Mouse (Mus musculus) CD4-positive helper T cell, adult 2 months (primary cell): ENCODE measurements at regions not wholly inside any gene's neighbourhood (a gene's known extent, or its start where the extent isn't known, plus 50 kb on each side); places are given as distances from the start of the nearest gene placed in this dataset.

Source experiments
- DNase-seq: peaks from one replicate; pipeline ENCODE4 v3.0.0-alpha.2; 2012; ENCODE audit warnings: low read depth, missing footprints, low spot score

DNA sequence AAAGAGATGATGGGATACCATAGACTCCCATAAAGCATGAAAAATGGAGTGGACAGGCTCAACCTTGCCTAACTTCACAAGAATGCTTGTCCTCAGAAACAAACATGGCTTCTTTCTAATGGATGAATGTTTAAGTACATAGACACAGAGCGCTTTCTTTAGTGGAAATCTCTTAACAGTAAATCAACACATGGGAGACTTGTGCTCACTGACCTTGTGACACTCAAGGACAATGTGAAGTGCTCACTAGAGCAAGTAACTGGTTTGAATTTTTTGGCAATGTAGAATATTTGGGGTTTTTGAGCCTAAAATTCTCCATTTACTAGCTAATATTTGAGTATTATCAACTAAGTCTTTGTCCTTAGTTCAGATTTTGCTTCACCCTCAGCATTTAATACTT, 88.0 kb downstream of the Tent5c start:
- no peak for DNase-seq

DNA sequence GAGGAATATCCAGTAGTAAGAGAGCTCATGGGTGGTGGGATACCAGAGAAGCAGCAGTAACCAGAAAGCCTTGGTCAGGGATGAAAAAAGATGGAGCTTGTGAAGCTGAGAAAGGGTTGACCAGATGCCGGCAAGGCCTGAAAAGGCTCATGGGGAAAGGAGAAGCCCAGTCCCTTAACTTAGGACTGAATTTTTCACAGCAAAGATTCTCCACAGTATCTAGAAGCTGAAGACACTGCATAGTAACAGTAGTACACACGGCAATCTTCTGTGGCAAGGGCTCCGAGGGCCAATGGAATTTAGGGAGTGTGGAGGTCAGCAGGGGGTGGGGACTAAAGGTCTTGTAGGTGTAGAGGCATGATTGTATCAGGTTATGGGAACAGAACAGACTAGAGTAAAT, 91.6 kb downstream of the Tent5c start:
- no peak for DNase-seq

DNA sequence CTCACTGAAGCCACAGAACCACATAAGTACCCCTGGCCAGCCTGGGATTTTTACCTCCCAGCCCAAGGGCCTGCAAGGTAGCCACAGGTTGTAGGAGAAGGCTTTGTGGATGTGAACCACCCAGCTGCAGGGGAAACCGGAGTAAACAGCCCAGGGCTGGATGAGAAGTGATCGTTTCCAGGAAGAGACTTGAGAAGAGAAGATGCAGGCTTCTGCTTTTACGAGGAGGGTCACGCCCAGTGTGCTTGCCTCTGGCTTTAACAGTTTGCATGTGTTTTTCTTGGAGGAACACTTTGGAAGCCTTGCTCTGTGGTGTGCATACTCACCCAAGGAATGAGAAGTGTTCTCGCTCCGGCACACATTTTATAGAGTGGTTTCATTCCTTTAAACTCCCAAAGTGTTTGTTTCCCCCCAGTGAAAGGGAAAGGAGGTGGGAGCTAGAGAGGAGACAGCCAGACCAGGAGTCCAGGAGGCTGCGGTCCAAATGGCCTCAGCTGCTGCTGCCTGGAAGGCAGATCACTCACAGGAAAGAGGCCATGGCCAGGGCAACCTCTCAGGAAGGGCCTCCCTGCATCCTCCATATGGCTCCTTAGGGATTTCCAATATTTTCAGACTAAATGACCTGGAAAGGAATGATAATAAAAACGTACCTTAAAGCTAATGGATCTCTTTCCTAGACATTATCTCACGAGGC, 94.1 kb downstream of the Tent5c start:
- no peak for DNase-seq

DNA sequence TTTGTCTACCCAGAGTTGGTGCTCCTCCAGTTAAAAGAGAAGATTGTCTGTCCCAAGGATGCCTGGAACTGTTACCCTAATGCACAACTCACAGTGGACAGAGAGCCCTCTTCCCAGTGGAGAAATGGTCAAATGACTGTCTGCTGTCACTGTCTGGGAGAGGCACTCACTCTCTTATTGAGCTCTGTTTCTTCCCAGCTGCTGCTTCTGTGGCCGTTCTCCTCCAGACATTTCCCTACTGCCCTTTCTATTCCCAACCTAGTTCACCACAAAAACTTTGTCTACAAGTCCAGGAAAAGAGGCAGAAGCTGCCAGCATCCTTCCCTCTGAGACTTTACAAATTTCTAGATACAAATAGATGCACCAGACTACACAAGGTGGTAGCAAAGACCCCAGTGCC, 95.2 kb downstream of the Tent5c start:
- no peak for DNase-seq

DNA sequence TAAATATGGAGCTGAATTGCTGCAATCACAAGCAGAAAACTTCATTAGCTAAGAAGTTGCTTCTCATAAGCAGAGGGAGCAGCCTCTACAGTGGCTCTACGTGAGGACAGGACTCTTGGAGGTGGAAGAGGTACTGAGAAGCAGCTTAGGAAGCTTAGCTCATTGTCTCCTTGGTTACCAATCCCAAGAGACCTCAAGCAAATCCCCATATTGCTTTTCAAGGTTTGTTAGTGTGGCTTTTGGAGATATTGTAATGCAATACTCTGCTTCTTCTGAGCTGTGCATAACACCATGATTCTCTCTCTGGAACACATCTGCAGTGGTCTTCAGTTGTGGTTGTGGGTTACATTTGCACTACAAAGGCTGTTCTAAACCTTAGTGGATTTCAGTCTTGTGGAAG, 106.9 kb downstream of the Tent5c start:
- no peak for DNase-seq

DNA sequence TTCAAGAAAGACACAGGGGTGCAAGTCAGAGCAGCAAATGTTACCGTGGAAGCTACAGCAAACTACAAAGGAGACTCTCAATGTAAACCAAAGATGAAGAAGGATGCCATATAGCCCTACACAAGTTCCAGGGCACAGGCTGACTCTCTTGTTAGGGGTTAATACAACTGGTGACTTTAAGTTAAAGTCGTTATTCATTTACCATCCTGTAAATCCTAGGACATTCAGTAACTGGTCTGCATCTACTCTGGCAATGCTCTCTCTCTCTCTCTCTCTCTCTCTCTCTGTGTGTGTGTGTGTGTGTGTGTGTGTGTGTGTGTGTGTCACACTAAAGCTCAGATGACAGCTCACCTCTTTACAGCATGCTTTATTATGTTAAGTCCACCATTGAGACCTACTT, 107.8 kb downstream of the Tent5c start:
- DNase-seq, result no peak

DNA sequence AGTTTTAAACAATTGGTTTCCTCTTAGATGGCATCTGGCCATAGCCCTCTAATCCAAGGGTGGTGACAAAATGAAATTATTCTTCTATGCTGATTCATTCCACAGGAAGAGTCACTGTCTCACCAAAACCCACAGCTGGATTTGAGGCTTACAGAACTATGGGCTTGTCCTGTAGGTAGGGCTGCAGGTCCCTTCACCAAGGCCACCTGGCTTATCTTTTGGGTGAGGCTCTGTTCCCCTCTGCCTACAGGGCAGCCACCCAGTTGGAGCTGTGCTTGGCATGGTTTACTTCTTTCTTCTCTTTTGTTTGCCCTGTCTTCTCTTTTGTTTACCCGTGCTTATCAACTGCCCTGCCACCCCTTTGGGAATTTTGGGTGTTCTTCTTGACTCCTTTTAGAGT, 113.0 kb downstream of the Tent5c start:
- DNase-seq, result no peak

DNA sequence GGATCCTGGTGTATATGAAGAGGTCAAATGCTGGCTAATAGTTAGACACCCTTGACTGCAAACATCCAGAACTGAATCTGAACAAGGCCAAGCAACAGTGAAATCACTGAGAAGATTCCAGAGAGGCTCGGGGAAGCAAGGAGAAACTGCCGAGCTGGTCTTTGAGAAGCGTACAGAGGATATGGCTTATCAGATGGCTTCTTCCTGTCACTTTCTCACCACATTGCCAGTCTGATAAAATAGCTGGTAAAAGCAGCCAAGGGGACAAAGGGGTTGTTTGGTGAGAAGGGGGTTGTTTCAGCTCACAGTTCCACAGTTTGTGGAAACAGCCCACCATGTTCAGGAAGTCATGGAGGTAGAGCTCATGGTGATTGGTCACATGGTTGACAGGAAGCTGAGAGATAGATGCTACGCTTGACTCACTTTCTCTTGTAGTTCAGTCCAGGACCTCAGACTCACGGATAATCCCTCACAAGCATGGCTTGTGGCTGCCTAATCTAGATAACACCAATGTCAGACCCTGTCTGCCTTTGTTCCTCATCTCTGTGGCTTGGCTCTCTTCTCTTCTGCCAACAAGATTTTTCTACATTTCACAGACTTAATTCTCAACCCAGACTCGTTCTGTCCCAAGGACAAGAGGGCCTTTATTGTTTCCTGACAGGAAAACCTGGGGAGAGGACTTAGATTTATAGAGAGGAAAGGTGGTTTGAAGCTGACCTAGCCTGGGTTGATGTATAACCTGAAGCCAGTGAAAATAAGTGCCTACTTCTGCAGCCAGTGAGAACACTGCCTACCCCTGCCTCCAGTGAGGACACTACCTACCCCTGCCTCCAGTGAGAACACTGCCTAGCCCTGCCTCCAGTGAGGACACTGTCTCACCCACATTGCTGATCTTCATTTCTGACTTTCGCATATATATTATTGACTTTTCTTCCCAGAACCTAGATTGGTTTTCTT, 122.0 kb downstream of the Tent5c start:
- DNase-seq, result peak; percentile 52

DNA sequence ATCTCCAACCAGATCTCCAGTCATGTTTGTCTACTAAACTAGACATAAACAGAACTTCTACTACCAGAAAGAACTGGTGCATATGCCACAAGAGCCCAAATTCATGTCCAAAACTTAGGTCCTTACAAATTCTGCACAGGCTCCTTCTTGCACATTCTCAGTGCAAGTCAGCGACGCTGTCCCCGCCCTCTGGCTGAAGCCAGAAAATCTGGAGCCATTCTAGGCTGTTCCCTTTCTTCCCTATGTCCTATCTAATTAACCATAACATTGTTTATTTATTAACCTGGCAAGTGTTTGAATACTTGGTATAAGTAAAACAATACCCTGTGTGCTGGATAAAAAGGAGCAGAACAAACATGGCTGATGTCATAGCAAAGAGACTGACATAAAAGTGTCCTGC, 122.7 kb downstream of the Tent5c start:
- no peak for DNase-seq

DNA sequence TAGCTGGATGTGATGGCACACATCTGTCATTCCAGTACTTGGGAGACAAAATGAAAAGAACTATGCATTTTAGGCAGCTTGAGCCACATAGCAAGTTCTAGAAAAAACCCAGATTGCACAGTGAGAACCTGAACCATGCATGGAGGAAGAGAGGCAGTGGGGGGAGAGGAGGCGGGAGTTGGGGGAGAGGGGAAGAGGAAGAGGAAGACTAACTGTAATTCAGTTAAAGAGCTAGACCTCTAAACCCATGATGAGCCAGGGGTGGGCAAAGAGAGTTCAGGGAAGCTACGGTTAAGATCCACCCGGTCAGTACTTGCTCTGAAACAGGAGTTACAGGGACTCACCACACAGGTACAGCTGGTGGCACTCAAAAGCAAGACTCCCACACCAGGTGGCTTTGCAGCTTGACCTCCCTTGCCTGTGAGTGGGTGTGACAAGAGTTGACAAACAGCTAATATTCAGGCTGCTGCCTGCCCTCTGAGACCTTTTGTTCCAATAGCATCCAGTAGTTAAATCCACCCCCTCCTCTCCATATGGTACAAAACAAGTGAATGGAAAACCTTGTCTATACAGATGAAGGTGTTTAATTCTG, 123.7 kb downstream of the Tent5c start:
- no peak for DNase-seq

DNA sequence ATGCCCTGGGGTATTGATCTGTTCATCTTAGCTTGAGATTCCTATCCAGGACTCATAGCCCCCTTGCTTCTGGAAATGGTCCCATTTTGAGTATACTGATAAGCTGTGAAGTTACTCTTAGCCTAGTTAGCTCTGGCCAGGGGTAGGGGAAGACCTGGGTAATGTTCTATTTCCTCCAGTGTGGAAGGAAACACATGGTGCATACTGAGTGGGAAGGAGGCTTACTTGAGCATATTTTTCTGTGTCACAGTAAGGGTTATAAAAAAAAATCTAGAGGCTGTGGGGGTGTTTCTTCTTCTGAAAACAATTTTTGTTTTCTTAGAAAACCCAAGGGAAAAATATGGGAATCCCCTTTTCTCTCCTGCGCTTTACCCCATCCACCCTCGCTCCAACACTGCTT, 124.4 kb downstream of the Tent5c start:
- no peak for DNase-seq

DNA sequence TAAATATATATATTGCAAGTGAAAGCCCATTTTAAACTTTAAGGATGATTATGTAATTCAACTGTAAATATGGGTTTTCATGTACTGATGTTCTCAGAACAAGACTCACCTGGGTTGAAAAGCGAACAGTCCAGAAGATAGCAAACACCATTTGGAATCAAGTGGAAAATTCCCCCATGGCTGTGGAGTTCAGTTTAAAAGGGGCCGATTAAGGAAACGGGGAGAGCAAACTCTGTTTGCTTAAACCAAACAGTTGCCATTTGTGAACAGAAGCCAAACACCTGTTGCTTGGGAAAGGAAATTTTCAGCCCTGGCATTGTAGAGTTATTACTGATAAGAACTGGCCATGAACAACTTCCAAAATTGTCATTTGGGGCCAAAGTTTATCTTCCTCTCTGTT, 126.1 kb downstream of the Tent5c start:
- no peak for DNase-seq

DNA sequence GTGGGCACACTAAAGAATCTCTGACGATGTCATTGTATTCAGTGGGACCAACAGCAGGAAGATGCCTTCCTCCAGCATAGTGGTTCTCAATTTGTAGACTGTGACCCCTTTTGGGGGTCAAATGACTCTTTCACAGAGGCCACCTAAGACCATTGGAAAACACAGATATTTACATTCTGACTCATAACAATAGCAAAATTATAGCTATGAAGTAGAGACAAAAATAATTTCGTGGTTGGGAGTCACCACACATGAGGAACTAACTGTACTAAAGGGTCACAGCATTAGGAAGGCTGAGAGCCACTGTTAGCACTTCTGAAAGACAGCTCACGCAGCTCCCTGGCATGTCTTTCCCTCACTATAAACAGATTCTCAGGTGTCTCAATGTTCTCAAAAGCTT, 129.1 kb downstream of the Tent5c start:
- DNase-seq, result no peak

DNA sequence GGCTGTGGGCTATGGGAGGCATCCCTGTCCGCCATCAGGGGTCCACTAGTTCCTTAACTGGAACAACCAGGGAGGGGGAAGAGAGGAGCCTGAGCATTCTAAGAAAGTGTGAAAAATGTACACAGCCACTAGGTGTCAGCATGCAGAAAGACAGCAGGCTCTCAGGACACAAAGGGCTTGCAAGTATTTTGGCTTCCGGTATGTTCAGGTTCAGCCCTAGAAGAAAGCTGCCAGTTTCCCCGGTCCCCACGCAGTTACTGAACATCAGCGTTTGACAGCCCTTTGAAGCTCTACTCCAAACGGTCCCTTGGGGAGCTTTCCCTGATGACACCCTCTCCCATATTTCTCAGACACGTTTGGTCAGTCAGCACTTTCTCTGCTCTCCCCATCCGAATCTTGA, 130.1 kb downstream of the Tent5c start:
- DNase-seq, result peak; percentile 81

DNA sequence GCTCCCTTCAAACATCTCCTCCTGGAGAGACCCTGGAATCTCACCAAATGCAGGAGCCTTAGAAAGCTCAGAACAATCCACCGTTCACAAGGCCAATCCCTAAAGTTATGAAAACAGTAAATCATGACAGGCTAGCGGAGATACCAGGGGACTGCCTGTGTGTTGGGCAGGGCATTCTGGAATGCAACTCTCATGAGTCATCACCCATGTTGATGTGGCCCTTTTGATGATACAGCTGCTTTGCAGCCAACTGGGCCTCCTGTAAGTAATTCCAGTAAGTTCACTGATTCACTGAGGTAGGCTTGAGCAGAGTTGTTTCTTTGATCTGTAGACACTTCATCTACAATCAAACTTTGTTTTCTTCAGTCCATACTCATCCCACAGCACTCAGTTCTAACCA, 155.6 kb downstream of the Tent5c start:
- DNase-seq, result no peak

DNA sequence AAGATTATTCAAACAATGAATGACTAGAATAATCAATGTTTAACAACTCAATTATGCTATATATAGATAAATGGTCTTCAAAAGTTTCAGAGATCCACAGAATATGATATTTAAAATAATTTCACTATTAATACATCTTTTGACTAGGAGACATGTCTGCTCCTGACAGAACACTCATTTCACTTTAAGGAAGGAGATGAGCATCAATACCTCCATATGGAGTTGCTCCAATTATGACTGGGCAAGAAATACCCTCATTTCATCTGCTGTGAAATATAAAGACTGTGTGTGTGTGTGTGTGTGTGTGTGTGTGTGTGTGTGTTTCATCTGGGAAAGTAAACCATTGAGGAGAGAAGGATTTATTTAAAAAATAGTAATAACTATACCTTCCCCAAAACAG, 156.2 kb upstream of the Wdr3 start:
- DNase-seq, result no peak

DNA sequence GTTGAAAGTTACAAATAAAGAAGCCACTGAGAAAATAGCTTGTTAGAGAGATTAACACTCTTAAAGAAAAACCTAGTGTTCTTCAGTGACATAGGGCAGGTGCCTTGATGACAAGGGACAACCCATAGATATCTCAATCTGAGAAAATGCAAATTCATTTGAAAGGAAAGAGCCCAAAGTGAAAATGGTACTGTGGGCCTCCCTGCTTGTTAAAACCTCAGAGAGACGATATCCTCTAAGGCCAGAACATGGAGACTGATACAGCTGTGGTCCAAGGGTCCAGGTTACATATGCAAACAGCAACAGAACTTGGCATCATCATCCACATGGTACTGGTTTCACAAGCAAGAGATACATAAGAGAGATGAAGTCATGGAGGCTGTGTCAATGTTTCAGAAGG, 125.6 kb upstream of the Wdr3 start:
- DNase-seq, result no peak

DNA sequence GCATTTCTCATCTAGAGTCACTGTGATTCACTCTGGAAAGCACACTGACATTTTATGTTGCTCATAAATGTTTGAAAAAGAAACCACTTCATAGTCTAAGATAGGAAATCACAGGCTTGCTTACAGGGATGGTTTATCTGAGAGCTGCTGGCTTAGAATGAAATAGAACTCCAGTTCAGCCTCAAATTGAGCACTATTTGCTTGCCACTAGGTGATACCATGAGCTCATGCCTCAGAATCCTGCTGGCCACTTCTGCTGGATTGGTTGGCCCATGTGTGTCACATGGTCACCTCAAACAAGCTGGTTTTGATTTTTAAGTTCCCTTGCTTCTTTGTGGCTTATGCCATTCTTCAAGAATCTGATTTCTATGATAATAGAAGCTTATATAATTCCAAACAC, 104.8 kb upstream of the Wdr3 start:
- DNase-seq, result no peak

DNA sequence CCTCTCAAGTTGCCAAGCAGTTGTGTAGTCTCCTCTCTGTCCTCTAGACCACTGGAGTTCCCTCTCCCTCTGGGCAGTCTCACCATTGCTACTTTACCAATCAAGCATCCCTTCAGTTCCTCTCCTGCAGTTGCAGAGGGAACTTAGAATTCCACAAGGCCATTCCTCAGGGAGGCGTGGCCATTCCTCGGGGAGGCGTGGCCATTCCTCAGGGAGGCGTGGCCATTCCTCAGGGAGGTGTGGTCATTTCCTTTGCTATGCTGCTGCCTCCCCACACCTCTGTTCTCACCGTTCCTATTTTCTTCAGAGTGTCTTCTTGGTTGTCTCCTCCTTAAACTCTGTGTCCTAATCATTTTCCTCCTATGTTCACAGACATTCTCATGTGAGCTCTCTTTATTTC, 102.8 kb upstream of the Wdr3 start:
- no peak for DNase-seq
